Mouse (Mus musculus) kidney, adult 10 weeks (tissue): Measurements from ENCODE around the gene Acad9. TPM values are rescaled to one million over a fixed set of nuclear protein-coding genes. Genes with fewer than 3 reads are reported as not detected.

Experiments used
- polyA plus RNA-seq: library from polyadenylated mRNA; stranded (reverse); fragments of 350-450 nt; fragmentation: Illumina TruSeq; extraction: RNeasy Lipid Tissue Mini Kit (QIAGEN cat#74804); gene quantifications from one replicate; pipeline ENCODE4 v1.2.3, GENCODE M21; 2014; ENCODE audit warnings: low read depth, low replicate concordance

Acad9 gene
- polyA plus RNA-seq: 38.6 TPM

DNA sequence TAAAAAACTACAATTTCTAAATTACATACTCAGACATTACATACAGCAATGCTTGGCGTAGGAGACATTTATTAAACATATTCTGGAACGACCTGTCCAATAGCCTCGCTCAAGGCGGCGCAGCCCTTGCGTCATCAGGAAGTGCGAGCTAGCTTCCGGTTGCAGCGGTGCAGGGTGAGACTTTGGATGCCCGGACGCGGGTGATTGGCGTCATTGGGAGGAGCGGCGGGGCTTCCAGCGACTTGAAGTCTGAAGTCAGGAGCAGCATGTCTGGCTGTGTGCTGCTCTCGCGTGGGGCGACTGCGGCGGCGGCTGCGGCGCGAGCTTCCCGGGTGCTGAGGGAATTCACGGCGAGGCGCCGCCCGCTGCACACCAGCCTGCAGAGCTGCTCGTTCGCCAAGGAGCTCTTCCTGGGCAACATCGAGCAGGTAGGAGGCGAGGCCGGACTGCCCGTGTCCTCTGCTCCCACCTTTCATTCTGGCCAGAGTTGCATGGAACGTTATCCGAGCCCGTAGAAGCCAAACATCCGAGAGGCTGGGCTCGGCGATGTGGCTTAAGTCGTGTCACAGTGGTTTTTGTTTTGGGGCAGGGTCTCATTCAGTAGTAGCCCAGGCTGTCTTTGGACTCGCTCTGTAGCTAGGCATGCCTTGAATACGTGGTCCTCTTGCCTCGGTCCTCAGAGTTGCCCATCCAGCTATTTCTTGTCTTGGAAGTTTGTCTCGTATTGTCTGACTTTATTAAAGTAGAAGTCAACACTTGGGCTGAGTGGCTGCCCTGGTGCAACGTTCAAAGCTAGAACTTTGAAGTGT, at the start of gene Acad9:
Gene Acad9, plus strand, starts transcription at position 137 of the 809 bp plus-strand sequence.

GRCm38 (mm10) chr3:36053447-36053846, 12.3 kb upstream of the Acad9 start, which contains the start of gene Ccdc144b:
Ccdc144b (minus strand) TSS chr3:36053547.

Other genes with a start within 250 kb of the Acad9 start
- gene Dcun1d1, start 128.5 kb upstream of the Acad9 start, polyA plus RNA-seq: 224 TPM
- gene Mccc1, start 65.3 kb upstream of the Acad9 start, polyA plus RNA-seq: 257 TPM
- gene Ccdc144b, start 12.4 kb upstream of the Acad9 start, polyA plus RNA-seq: not detected
- 12.7 TPM for gene D3Ertd254e, start 85.0 kb downstream of the Acad9 start, polyA plus RNA-seq
- gene Qrfpr, start 156.3 kb downstream of the Acad9 start, polyA plus RNA-seq: not detected